Mouse (Mus musculus) embryonic facial prominence, embryonic 12.5 days (tissue): ENCODE data around the gene Elfn2. TPM values are rescaled to one million over a fixed set of nuclear protein-coding genes. Genes with fewer than 3 reads are reported as not detected.

Source experiments
- ATAC-seq: fragments of 200-750 bp; cut with Nextera tagmentation; 2 replicates; pipeline ENCODE4 v1.8.0; 2017; ENCODE audit not compliant: insufficient number of reproducible peaks, insufficient read depth, low FRiP score, low TSS enrichment
- H3K27ac ChIP-seq: fragments of 300-500 bp; sonication (generic); 2 replicates; pipeline ENCODE4 v1.5.1; 2016; ENCODE audit warnings: mild to moderate bottlenecking
- H3K27me3 ChIP-seq: fragments of 300-500 bp; sonication (generic); 2 replicates; pipeline ENCODE4 v1.6.1; 2016; ENCODE audit warnings: mild to moderate bottlenecking, moderate library complexity
- H3K36me3 ChIP-seq: fragments of 300-500 bp; sonication (generic); 2 replicates; pipeline ENCODE4 v1.6.1; 2016; ENCODE audit warnings: mild to moderate bottlenecking
- H3K4me1 ChIP-seq: fragments of 300-500 bp; sonication (generic); 2 replicates; pipeline ENCODE4 v1.6.1; 2016
- H3K4me2 ChIP-seq: fragments of 300-500 bp; sonication (generic); replicated peaks from 2 replicates; pipeline ENCODE4 v1.6.1; 2016; ENCODE audit warnings: mild to moderate bottlenecking, moderate library complexity
- H3K4me3 ChIP-seq: fragments of 300-500 bp; sonication (generic); 2 replicates; pipeline ENCODE4 v1.5.1; 2016; ENCODE audit warnings: mild to moderate bottlenecking
- H3K9ac ChIP-seq: fragments of 300-500 bp; sonication (generic); 2 replicates; pipeline ENCODE4 v1.6.1; 2016; ENCODE audit warnings: mild to moderate bottlenecking, moderate library complexity
- H3K9me3 ChIP-seq: fragments of 300-500 bp; sonication (generic); 2 replicates; pipeline ENCODE4 v1.6.1; 2016; ENCODE audit warnings: mild to moderate bottlenecking, moderate library complexity
- WGBS: fragments of 180-500 bp; shearing (Covaris S2); methylation state at CpG from one replicate; pipeline ENCODE4 v1.1.7; 2016; 5-methylcytosine and 5-hydroxymethylcytosine counted together
- polyA plus RNA-seq: library from polyadenylated mRNA; unstranded; fragments of >200 nt; fragmentation: Nextera tagmentation; extraction: Ambion mirVana; gene quantifications from 2 replicates; pipeline ENCODE4 v1.2.1, GENCODE M21; 2016

Gene Elfn2
- polyA plus RNA-seq, 1 experiment from 2014 or later: 0.06 TPM

DNA sequence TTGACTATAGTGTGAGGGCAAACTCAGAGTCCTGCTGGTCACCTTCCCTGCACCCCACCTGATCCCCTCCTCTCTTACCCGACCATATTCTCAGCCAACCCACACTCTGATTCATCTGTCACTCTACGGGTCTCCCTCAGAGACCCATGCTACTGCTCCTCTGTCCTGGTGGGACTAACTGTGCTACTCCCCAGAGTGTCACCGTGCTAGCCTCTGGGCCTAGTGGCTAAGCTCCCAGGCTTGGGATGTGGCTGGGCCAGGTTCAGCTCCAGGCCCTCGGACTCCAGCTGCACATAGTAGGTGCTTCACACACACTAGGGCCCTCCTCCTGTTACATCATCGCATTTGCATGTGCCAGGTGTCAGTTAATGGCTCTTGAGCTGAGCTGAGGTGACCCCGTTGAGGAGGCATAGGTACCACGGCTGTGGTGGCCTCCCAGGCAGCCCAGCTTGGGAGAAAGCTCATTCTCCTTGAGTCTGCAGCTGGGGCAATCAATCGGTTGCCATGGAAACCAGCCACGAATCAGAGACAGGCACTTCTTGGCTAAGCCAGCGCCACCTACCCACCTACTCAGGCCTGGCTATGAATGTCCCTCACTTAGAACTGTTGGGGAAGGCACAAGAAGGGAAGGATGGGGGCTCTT lies 84.4 kb downstream of the Elfn2 start:
- 32% methylated on average over 10 of the region's 10 CpGs for WGBS
- peak; percentile 67 for ATAC-seq
- Histone ChIP-seq H3K27me3 (peaks cover 6% of the 10 kb centered on the region; the same call in 1 of the 2 replicates), H3K4me3 (no peak overlapping the region), H3K4me2 (no peak overlapping the region), H3K9ac (no peak overlapping the region), H3K36me3 (no peaks in the 10 kb centered on the region), H3K4me1 (peaks cover 3% of the 10 kb centered on the region; the same call in 1 of the 2 replicates), H3K9me3 (no peaks in the 10 kb centered on the region), H3K27ac (no peak overlapping the region)

- Histone ChIP-seq H3K4me3 (no peak overlapping the region), H3K36me3 (no peaks in the 10 kb centered on the region), H3K27me3 (peaks cover 6% of the 10 kb centered on the region; the same call in 1 of the 2 replicates), H3K4me1 (peaks cover 3% of the 10 kb centered on the region; the same call in 1 of the 2 replicates), H3K9ac (no peak overlapping the region), H3K4me2 (no peak overlapping the region), H3K27ac (no peak overlapping the region), H3K9me3 (no peaks in the 10 kb centered on the region)
- ATAC-seq: no peak
- 62% methylated on average over 5 of the region's 5 CpGs for WGBS
These were observed 85.2 kb downstream of the Elfn2 start for GRCm38 (mm10) chr15:78633413-78633812.

DNA sequence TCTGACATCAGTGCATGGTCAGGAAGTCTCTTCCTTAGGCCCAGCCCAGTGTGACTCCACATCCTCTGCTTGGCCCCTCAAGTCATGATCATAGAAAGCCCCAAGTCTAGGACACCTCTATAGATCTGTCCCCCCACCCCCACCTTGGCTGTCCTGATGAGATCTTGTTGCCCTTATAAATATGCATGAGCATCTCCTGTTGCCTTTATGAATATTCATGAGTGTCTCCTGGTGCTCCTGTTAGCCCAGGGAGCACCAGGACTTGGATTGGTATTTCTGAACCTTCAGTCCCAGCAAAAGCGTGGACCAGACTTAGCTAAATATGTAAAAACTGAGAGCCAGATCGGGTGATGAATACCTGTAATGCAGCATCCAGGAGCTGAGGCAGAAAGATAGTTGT lies 86.2 kb downstream of the Elfn2 start:
- Histone ChIP-seq H3K4me3 (no peak overlapping the region), H3K9me3 (no peaks in the 10 kb centered on the region), H3K4me1 (peaks cover 3% of the 10 kb centered on the region; the same call in 1 of the 2 replicates), H3K9ac (no peak overlapping the region), H3K27ac (no peak overlapping the region), H3K27me3 (no peaks in the 10 kb centered on the region), H3K4me2 (no peak overlapping the region), H3K36me3 (no peaks in the 10 kb centered on the region)
- 64% methylated on average over 2 of the region's 2 CpGs for WGBS
- no peak for ATAC-seq

DNA sequence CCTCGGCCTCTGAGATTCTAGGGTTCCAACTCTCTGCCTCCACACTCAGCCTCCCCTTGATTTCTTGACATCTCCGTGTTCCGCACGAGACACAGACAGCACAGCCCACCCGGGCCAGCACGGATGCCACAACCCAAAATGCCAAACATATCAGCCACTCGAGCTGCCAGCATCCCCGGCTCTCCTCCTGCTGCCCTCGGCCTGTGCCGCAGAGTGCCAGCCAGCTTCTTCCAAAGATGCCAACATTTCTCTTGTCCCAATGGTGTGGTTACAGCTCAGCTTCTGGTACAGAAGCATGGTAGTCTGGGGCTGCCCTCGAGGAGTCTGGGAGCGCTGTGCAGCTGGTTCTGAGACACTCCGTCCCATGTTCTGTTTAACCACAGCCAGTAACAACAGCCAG lies 92.3 kb downstream of the Elfn2 start:
- no peak overlapping the region for H3K27ac ChIP-seq
- no peaks in the 10 kb centered on the region for H3K9me3 ChIP-seq
- no peak overlapping the region for H3K4me3 ChIP-seq
- 88% methylated on average over 13 of the region's 13 CpGs for WGBS
- peaks cover 3% of the 10 kb centered on the region; the same call in 1 of the 2 replicates for H3K27me3 ChIP-seq
- no peaks in the 10 kb centered on the region for H3K4me1 ChIP-seq
- no peak for ATAC-seq
- no peak overlapping the region for H3K4me2 ChIP-seq
- no peaks in the 10 kb centered on the region for H3K36me3 ChIP-seq
- H3K9ac ChIP-seq: no peak overlapping the region

GRCm38 (mm10) chr15:78624961-78625360 lies 93.6 kb downstream of the Elfn2 start:
- H3K27ac ChIP-seq: no peak overlapping the region
- H3K27me3 ChIP-seq: peaks cover 9% of the 10 kb centered on the region; the same call in 1 of the 2 replicates
- H3K9ac ChIP-seq: no peak overlapping the region
- H3K4me3 ChIP-seq: no peak overlapping the region
- no peaks in the 10 kb centered on the region for H3K36me3 ChIP-seq
- H3K4me1 ChIP-seq: no peaks in the 10 kb centered on the region
- no peak for ATAC-seq
- H3K9me3 ChIP-seq: no peaks in the 10 kb centered on the region
- no peak overlapping the region for H3K4me2 ChIP-seq
- WGBS: 83% methylated on average over 3 of the region's 3 CpGs

- Histone ChIP-seq H3K9me3 (no peaks in the 10 kb centered on the region), H3K4me2 (no peak overlapping the region), H3K9ac (no peak overlapping the region), H3K36me3 (no peaks in the 10 kb centered on the region), H3K4me3 (no peak overlapping the region), H3K27me3 (peaks cover 9% of the 10 kb centered on the region; the same call in 1 of the 2 replicates), H3K27ac (no peak overlapping the region), H3K4me1 (no peaks in the 10 kb centered on the region)
- no peak for ATAC-seq
- WGBS: 60% methylated on average over 13 of the region's 13 CpGs
These were observed 94.1 kb downstream of the Elfn2 start for GRCm38 (mm10) chr15:78624431-78624950.

DNA sequence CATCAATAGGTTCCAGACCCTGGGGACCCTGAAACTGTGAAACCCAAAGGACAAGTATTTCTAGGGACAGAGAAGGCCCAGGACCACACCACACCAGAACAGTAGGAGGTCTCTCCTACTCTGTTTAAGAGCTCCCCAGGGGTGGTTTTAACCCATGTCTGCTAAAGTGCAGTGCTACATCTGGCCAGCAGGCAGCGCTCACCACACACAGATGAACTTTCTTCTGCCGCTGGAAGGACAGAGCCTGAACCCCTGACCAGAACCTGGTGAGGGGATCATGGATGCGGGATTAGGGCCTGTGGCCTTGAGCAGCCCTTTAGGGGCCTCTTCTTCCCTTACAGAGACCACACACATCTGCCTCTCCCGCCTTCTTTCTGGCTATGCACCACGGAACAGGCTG lies 95.1 kb downstream of the Elfn2 start:
- H3K36me3 ChIP-seq: no peaks in the 10 kb centered on the region
- no peak overlapping the region for H3K4me2 ChIP-seq
- 15% methylated on average over 5 of the region's 5 CpGs for WGBS
- no peak overlapping the region for H3K9ac ChIP-seq
- H3K27me3 ChIP-seq: peaks cover 9% of the 10 kb centered on the region; the same call in 1 of the 2 replicates
- no peak overlapping the region for H3K27ac ChIP-seq
- H3K4me3 ChIP-seq: no peak overlapping the region
- no peak for ATAC-seq
- no peaks in the 10 kb centered on the region for H3K9me3 ChIP-seq
- no peaks in the 10 kb centered on the region for H3K4me1 ChIP-seq

Other genes with a start within 250 kb of the Elfn2 start
- gene Il2rb, start 223.5 kb downstream of the Elfn2 start, polyA plus RNA-seq: 0.06 and 0.09 TPM in 2 replicates
- gene C1qtnf6, start 187.4 kb downstream of the Elfn2 start, polyA plus RNA-seq: 21.0 and 22.9 TPM in 2 replicates
- not detected in 2 replicates for gene Sstr3, start 174.1 kb downstream of the Elfn2 start, polyA plus RNA-seq
- gene Rac2, start 146.0 kb downstream of the Elfn2 start, polyA plus RNA-seq: 7.6 TPM in 2 replicates
- gene Cyth4, start 121.7 kb downstream of the Elfn2 start, polyA plus RNA-seq: 5.3 and 6.6 TPM in 2 replicates
- gene Mfng, start 54.7 kb upstream of the Elfn2 start, polyA plus RNA-seq: 29.1 and 29.3 TPM in 2 replicates
- 3.6 TPM in 2 replicates for gene Card10, start 84.3 kb upstream of the Elfn2 start, polyA plus RNA-seq
- 25.6 and 25.7 TPM in 2 replicates for gene Cdc42ep1, start 123.9 kb upstream of the Elfn2 start, polyA plus RNA-seq
- gene Lgals2, start 136.8 kb upstream of the Elfn2 start, polyA plus RNA-seq: not detected in 2 replicates
- 50.0 and 51.1 TPM in 2 replicates for gene Gga1, start 158.4 kb upstream of the Elfn2 start, polyA plus RNA-seq
- gene Gm49510, start 180.9 kb upstream of the Elfn2 start, polyA plus RNA-seq: 0.29 and 1.4 TPM in 2 replicates
- 39.4 and 42.2 TPM in 2 replicates for gene Sh3bp1, start 181.0 kb upstream of the Elfn2 start, polyA plus RNA-seq
- gene Pdxp, start 195.1 kb upstream of the Elfn2 start, polyA plus RNA-seq: 37.3 and 37.6 TPM in 2 replicates
- gene Lgals1, start 208.0 kb upstream of the Elfn2 start, polyA plus RNA-seq: 1,294 and 1,324 TPM in 2 replicates
- 59.0 and 60.5 TPM in 2 replicates for gene Nol12, start 216.2 kb upstream of the Elfn2 start, polyA plus RNA-seq
- gene Triobp, start 229.0 kb upstream of the Elfn2 start, polyA plus RNA-seq: 41.5 and 48.1 TPM in 2 replicates